Mouse (Mus musculus): ENCODE measurements around the gene Tagap1.
A peak's percentile ranks its signal among the peaks of the same experiment; 100 is the strongest.
"Not testable (repeated sequence)": the region's sequence is repeated elsewhere in the genome, so short reads cannot be mapped to it uniquely, and the experiment has no call there.

Gene Tagap1

DNA sequence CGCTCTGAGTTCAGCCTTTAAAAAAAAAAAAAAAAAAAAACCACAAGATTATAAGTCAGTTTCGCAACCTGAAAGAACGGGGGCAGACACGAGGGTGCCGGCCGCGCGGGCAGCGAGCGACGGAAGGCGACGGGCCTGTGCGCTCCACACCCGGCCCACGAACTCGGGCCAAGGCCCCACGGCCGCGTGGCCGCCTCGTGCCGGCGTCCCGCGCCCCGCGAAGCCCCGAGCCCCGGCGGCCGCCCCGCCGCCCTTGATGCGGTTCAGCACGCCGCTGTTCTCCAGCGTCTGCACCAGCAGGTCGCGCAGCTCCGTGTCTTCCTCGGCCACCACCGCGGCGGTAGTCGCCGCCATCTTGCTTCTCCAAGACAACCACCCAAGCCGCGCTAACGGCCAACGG is at the start of gene Tagap1:
TSS of gene Tagap1 (minus strand) at position 381 of the 400 bp plus-strand sequence.
- peak; percentile 71 for DNase-seq

DNA sequence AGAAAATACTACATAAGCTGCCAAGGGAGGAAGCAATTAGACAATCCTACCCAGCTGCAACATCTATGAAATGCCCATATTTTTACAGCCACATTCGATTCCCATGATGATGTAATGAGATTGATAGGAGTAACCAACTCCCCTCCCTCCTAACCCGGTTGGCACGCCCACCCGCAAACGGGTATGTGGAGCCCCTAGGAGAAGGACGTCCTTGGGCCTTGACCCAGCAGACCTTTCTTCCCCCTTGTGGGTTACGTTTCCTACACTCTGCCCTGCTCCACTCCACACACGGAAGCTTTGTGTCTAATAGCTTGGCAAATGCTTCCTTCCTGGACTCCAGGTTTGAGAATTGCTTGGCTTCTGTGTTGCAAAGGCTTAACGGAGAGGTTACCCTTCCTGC is 48.9 kb upstream of the Tagap1 start:
- DNase-seq: not testable (repeated sequence)

DNA sequence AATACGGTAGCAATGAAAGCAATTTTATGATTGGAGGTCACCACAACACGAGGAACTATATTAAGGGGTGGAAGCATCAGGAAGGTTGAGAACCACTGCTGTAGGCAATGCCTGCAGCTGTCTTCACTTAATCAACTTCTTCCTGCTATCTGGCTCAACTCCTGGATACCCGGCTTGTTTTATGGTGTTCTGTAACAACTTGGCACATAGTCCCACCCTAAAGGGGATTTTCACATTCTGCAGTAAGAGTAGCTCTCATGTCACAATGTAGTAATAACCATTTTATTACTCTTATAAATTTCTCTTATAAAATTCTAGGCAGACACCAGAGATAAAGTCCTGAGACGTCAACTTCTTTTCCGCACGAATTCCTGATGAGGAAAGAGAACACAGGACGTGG is 48.5 kb upstream of the Tagap1 start:
- not testable (repeated sequence) for DNase-seq

DNA sequence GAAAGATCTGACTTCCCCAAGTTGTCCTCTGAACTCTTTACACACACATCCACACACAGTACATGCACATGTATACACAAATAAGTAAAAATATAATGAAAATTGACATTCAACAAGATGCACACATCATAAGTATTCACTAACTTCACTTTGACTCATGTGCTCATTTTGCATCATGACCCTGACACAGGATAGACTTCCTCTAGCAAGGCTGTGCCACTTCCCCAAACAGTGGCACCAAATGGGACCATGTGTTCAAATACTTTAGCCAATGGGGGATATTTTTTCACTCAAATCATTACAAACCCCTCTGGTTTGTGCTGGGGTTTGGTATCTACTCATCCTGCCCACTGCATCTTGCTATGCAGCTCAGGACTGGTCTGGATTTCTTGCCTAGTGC is 47.9 kb upstream of the Tagap1 start:
- DNase-seq: not testable (repeated sequence)

DNA sequence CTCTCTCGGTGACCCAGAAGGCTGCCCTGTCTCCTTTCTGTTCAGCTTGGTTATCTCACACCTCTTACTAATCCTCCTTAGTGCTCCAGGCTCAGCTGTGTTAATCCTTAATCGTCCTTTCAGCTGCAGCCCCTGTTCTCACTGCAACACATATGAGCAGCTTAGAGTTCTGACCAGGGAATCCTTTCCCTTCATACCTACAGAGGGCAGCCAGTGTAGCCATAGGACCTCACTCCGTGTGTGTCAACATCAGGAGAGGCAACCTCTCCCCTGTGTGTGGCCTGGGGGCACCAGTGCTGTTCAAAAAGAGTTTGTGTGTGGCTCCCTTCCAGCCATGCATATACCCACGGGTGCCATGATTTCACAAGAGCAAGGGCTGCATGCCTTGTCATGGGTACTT is 44.7 kb upstream of the Tagap1 start:
- DNase-seq: not testable (repeated sequence)

DNA sequence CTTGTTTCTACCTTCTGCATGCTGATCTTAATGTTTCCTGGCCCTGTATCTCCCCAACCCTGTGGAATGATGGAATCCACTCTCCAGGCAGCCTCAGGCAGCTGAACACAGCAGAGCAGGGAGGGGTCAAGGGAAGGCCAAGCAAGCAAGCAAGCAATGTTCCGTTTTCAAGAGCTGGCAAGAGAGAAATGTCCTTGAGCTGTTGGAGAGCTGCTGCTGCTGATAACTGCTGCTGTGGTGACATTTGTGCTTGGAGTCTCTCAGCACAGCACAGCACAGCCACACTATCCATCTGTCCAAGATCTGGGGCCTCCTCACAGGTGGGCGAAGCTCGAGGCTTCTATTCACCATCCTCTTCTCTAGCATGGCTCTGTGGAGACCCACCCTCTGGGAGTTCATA is 42.4 kb upstream of the Tagap1 start:
- DNase-seq: not testable (repeated sequence)

DNA sequence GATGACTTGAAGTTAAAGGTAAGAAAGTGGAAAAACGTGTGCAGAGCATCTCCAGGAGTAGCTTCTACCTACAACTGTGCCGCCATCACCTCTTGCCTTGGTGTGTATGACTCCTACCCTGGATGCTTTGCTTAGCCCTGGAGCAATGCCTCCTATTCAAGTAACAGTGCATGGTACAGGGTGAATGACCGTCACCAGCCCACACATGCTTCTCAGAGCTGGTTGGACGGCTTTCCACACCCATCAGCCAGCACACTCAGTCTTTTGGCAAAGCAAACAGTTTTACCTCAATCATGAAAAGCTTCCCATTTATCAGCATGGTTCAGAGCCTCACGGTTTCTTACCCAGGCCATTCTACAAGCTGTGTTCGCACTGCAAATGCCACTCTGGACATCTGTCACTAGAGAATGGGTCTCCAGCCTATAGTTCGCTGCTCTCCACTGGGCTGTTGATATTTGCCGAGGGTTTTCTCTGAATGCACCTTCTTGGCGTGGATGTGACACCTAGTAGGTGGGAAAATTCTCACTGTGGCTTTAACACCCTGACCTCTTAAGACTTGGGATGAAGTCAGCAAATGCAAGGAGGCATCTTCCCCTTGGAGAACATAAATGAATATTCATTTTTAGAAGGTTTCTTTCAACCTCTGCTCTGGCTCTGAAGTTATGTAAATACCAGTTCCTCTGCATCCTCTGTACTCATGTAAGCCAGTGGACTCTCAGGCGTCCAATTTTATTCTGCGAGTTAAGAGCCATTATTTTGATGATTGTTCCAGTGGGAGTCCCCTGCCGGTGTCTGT is 41.0 kb upstream of the Tagap1 start:
- not testable (repeated sequence) for DNase-seq

DNA sequence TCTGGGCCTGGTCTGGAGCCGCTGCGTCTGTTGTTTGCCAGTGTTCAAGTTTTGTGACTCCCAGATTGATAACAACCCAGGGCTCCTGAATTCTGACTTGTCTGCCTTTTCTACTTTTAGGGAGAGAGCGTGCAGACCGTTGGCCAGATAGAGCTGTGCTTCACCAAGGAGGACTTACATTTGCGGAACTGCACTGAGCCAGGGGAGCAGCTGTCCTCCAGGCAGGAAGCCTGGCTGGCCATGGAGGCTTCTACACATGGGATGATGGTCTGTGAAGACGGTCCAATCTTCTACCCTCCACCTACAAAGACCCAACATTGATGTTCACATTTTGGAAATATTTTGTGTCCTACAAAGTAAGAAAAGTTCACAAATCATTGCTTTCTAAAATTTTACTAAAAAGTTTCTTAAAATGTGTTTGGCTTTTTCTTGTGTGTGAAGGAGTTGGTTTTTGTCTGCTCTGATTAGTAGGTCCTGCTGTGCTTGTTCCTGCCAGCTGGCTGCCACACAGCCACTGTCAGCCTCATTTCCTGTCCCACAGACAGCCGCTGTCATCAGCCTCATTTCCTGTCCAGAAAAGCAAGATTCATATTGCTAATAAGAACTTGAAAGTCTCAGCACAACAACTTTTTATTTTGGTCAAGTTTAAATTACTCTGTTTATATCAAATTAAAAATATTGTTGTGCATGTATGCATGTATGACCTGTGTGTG is 37.0 kb upstream of the Tagap1 start:
- DNase-seq: not testable (repeated sequence)

DNA sequence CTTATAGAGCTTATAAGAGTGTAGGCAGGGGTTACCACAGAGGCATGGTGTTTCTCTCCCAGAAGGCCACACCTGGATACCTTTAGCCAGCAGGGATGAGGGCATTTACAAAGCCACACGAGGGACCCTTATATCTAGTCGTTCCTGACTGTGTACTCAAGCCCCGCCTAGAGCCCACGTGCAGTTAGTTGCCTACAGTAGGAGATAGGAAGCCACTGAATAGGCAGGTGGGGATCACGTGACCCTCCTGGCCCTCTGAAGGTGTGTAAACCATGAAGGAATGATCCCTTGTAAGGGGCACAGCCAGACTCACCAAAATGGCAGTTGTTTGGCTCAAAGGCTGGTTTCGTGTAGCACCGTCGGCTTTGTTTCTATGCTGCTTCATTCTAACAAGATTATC is 35.9 kb upstream of the Tagap1 start:
- peak; percentile 14 for DNase-seq

DNA sequence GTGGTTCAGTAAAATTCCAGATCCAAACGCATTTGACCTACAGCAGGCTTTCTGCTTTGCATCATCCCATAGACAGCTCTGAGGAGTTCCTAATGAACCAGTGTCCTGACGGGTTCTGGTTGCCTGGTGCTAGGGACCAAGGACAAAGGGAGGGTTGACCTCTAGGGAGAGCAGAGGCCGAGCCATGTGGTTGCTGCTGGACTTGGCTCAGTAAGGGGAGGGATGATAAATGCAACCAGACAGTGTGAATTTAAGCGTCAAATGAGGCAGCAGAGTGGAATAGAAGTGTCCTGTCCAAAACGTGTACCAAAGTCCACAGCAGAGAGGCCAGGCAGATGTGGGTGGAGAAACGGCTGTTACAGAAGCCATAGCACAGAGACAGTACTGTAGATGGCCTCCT is 34.5 kb upstream of the Tagap1 start:
- not testable (repeated sequence) for DNase-seq

DNA sequence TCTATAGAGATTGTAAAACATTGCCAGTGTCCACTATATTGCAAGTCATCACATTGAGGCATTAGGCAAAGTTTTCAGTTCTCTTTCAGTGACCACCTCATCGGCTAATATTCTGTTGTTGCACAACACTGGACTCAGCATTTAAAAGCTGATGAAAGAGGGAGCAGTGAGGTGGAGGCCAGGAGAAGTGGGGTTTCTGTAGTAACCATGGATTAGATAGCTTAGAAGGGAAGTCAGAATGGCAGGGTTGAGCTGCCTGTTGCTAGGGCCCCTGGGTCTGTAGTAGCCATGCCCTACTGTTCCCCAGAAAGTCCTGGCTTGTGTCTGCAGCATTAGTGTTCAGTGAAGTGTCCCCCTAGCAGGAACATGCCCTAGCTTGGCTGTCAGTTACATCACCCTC is 25.2 kb upstream of the Tagap1 start:
- DNase-seq: not testable (repeated sequence)

DNA sequence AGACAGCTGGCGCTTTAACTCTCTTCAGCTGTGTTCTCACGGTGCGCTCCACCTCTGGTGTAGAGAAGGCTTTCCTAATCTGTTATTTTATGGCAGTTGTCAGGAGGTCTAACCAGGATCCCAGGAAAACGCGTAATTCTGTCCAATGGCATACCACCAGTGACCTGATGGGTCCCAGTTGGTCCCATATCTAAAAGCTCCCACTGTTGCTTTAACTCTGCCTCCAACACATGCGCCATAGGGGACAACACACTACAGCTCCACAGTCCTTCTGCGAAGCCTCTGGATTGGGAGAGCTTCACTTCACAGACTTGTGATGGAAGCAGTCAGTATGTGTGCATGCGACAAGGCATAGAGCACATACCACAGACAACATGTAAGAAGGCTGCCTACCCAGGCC is 19.2 kb upstream of the Tagap1 start:
- not testable (repeated sequence) for DNase-seq

DNA sequence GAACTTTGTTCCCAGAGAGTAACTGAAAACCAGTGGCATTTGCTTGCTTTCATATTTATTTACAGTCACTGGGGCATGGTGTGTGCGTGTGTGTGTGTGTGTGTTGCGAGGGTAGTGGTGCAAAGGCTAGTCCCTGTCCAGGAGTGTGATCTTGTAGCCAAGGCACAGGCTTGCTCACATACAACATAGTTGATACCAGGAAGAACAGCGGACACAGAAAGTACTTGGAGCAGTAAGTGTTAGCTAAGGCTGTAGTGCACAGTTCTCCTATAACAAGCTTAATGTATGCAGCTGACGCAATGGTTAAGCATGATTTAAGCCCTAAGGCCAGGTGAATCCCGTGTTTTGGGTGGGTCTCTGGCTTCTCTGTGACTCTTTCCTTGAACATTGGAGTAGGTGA is 18.4 kb upstream of the Tagap1 start:
- not testable (repeated sequence) for DNase-seq

DNA sequence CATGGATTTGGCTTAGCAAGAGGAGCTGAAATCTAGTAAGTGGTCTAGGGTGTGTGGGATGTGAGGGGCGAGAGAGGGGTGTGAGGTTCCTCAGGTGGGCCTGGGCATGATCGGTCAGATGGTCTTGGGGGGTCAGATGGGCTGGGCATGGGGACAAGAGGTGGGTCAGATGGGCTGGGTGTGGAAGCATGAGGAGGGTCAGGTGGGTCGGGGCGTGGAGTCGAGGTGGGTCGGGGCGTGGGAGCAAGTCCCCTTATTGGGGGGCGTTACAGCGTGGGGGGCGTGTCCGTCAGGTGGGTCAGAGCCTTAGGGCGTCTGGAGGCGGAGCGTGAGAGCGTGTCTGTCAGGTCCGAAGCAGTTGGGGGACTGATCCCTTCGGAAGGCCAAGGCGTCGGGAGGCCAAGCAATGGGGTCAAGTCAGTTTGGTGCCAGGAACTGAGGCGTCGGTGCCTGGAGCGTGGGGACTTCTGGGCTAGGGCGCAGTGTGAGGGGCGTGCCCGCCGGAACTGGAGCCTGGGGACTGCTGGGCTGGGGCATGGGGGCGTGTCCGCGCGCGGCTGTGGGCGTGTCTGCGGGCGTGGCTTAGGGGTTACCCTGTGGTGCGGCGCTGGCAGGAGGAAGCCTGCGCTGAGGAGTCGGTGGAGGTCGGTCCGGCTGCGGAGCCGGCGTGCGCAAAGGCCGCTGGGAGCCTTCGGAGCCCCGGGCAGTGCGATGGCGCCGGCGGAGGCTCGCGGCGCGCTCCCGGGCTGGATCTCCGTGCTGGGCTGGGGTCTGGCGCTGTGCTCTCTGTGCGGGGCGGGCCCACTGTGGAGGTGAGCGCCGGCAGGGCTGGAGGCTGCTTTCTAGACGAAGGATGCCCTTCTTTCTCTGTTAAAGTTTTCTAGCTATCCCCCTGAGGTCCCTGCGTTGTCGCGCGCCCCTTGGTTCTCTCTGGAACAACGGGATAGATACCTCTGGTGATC is 17.6 kb upstream of the Tagap1 start, which contains the start of gene Gm49721:
TSS of gene Gm49721 (plus strand) at position 618 of the 962 bp plus-strand sequence.
- peak; percentile 67 for DNase-seq

DNA sequence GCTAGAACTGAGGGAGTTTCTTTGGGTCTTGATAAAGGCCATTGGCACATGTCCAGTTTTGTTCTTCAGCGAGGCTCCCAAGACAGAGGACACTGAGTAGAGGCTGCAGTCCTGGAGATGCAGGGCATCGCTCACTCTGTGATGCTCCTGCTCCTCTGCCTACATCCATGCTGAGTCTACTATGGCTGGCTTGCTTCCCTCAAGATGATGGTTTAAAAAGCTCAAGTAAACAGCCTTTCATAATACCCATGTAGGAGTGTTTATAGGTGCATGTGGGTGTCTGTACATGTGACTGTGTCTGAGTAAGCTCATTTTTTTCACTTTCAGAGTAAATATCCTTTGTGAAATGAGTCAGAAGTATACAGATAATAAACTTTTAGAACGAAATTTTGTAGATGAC is 14.0 kb upstream of the Tagap1 start:
- DNase-seq: not testable (repeated sequence)

DNA sequence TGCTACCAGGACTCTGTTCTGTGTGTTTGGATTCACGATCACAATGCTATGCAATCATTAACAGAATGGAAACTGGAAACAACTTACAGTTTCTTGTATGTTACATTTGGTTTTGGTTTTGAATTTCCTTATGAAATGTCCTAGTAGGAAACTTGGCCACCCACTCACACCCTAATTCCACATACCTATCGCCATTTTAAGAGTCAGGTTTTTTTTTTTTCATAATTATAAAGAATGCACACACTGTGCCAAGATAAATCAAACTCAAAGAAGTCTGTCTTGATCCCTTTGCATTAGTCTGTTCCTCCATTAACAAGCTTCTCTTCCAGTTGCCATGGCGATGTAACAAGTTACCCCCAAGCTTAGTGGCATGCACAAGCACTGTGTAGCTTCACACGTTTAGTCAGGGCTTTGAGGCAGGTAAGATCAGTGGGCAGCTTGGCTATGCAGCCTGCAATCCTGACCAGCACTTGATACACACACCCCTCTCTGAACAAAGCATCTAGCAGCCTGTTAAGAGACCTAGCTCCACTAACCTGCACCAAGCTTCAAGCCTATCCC is 12.0 kb upstream of the Tagap1 start:
- not testable (repeated sequence) for DNase-seq

DNA sequence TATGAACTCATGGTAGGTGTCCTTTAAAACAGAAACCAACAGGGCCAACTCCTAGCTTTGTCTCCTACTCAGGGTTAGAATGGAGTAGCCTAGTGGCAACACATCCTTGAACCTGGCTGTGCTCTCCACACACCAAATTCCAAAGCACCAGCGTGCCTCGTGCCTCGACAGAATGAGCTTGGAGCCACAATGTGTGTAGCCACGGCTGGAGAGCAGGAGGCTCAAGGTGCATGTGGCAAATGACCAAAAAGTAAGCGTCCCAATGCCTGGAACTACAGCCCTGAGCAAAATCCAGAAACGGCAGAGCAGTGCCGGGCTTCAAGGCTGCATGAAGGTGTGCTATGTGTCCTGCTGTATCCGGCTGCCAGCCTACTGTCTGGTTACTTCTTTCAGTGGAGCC is 10.3 kb upstream of the Tagap1 start:
- DNase-seq: not testable (repeated sequence)

DNA sequence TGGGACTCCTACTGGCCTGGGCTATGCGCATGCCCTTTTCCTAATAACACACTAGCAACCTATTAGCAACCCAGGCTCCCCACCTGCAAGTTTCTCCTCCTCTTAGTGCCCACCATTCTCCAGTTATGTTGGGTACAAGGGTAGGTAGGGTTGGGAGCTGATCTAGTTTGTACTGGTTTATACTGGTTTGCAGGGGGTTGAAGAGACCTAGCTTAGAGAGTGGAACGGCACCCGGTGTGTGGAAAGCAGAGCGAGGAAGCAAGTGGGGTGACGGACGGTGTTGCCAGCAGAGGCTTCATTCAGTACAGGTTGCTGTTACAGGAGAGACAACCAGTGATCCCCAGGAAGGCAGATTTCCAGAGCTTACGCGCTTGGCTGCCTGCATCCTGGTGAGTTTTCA is 9.4 kb upstream of the Tagap1 start, which contains the start of gene Rnaset2b:
TSS of gene Rnaset2b (plus strand) at position 301 of the 400 bp plus-strand sequence.
- DNase-seq: not testable (repeated sequence)

DNA sequence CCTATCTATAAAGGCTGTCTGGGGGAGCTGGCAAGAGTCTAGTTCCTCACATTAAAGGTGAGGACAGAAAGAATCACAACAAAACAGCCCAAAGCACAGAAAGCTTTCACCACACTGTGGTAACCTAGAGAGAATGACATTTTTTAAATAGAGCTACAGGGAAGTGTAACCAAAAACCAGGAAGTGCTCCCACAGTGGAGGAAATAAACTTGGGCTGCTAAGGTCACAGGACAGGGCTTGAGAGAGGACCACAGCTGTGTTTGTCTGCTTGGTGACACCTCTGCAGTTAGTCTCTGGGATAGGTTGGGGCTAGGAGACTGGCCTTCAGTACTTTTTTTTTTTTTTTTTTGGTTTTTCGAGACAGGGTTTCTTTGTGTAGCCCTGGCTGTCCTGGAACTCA is 6.7 kb upstream of the Tagap1 start:
- not testable (repeated sequence) for DNase-seq

DNA sequence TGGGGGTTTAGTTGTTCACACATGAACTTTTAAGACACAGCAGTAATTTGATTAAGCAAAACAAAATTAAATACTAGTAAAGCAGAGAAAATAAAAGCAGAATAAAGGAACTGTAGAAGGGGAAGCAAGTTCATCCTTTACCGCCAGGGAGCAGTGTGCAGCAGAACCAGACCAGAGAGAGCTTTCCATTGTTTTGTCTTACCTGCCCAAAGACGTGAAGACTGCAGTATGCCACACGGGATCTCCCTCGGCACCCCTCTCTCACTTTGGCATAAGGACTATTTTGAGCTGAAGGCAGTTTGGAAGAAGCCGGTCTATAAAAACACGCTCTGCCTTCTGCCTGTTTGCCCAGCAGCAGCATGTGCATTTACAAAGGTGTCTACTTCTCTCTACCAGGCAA is 4.4 kb upstream of the Tagap1 start:
- DNase-seq: peak; percentile 22

DNA sequence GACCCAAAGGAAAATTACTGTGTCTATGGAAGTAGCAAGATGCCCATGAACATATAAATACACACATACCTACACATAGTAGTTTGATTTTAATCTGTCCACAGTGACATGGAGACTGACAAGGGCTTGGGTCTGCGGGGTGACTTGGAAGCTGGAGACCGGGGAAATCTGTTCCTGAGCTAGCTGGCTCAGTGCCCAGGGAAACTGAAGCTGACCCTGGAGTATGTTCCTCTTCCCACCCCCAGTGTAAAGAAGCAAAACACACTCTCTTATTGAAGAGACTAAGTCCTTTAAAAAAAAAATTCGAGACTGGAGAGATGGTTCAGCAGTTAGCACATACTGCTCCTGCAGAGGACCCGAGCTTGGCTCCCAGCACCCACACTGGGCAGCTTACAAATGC is 2.0 kb upstream of the Tagap1 start:
- peak; percentile 29 for DNase-seq

DNA sequence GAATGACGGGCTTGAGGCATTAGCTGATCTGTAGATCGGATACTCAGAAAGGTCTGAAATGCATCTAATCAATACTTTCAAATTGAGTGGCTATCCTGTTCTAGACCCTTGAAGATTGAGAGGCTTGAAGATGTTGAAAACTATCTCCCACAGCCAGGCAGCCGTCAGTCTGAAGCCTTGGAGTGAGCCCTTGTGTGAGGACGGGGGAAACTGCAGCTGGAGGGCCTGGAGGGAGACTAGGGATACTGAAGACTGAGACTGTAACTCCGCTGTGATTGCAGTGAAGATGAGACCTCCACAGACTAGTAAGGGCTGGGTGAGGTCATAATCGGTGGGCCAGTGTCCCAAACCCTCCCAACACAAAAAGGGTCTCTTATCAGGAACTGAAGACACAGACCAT is 1.4 kb upstream of the Tagap1 start:
- peak; percentile 37 for DNase-seq
